ENCODE assay signal across 17 mouse cellular contexts in genomic region chr11:116935917-116936316, GRCm38 (mm10). TPM values are rescaled to one million over a fixed set of nuclear protein-coding genes. Genes with fewer than 3 reads are reported as not detected.
A peak's percentile ranks its signal among the peaks of the same experiment; 100 is the strongest.
DNase-seq lines count a peak whose midpoint lies in the region; ATAC-seq and TF ChIP-seq lines count a peak whose summit lies in the region.
"Had no signal": no experiment of that assay in that cellular context is flagged by ENCODE, and none has a peak within 500 bp of the region (broad histone marks: within the 10 kb centered on the region; RNA-seq: fewer than 3 reads in every experiment).

No protein-coding gene starts in this region.

- TF ChIP-seq CTCF in intestine, postnatal 0 days (IDR thresholded peaks at IDR 0.05; ENCODE audit: low read depth), result no peak

- no peak for DNase-seq in frontal cortex, postnatal 25 days (ENCODE audit: low spot score in 2 of 2)
- peak; percentile 47 for DNase-seq in left cerebral cortex, postnatal 4 days
- DNase-seq in left cerebral cortex, adult 18-20 months (ENCODE audit: low spot score in 2 of 2), result no peak
- DNase-seq in embryo, embryonic 11 days, result no peak
- DNase-seq: adrenal gland, postnatal 25 days; B cell, adult 2 months; kidney, postnatal 25 days; liver, postnatal 0 days had no signal

- peak; percentile 58; the same call in 1 of the 2 replicates for ATAC-seq in frontal cortex, adult (ENCODE audit: low TSS enrichment)
- no peak for ATAC-seq in hindbrain, embryonic 13.5 days (ENCODE audit: low FRiP score)
- ATAC-seq in neural tube, embryonic 14.5 days (ENCODE audit: low read depth), result no peak
- no peak for ATAC-seq in intestine, postnatal 0 days
- ATAC-seq: inflammation-experienced regulatory T-cells, adult 6 months; liver, postnatal 0 days had no signal

- WGBS in hindbrain, embryonic 13.5 days, result 60% methylated on average over 9 of the region's 9 CpGs
- 39% methylated on average over 9 of the region's 9 CpGs for WGBS in neural tube, embryonic 14.5 days
- 73% methylated on average over 9 of the region's 9 CpGs for WGBS in intestine, postnatal 0 days

- no peak overlapping the region for H3K4me2 ChIP-seq in hindbrain, embryonic 13.5 days
- no peak overlapping the region for H3K4me2 ChIP-seq in neural tube, embryonic 14.5 days (ENCODE audit: low read depth, low read length)
- H3K4me2 ChIP-seq in intestine, postnatal 0 days (replicated peaks; ENCODE audit: low read depth), result no peak overlapping the region

- intact Hi-C loops in left cerebral cortex, postnatal 4 days (cut with DNase I), result no loop called here

- H3K4me3 ChIP-seq in hindbrain, embryonic 13.5 days, result no peak overlapping the region
- no peak overlapping the region for H3K4me3 ChIP-seq in neural tube, embryonic 14.5 days (ENCODE audit: low read depth, low read length)
- H3K4me3 ChIP-seq in intestine, postnatal 0 days (ENCODE audit: low read depth, low read length), result no peak overlapping the region
- H3K4me3 ChIP-seq: erythroblast, embryonic 14.5 days had no signal

- H3K27ac ChIP-seq in hindbrain, embryonic 13.5 days, result peak overlapping the region; percentile 80
- peak overlapping the region; percentile 72 for H3K27ac ChIP-seq in neural tube, embryonic 14.5 days (ENCODE audit: low read depth, low read length)
- no peak overlapping the region for H3K27ac ChIP-seq in intestine, postnatal 0 days (ENCODE audit: low read depth, low read length)
- H3K27ac ChIP-seq: stomach, postnatal 0 days had no signal

- H3K27me3 ChIP-seq in hindbrain, embryonic 13.5 days, result no peaks in the 10 kb centered on the region
- no peaks in the 10 kb centered on the region for H3K27me3 ChIP-seq in neural tube, embryonic 14.5 days (ENCODE audit: control insufficient read depth, insufficient read depth, low read length)
- H3K27me3 ChIP-seq in intestine, postnatal 0 days (replicated peaks; ENCODE audit: control insufficient read depth, insufficient read depth, low read length), result no peaks in the 10 kb centered on the region

- H3K9ac ChIP-seq in hindbrain, embryonic 13.5 days, result peak overlapping the region; percentile 9; the same call in 1 of the 2 replicates
- no peak overlapping the region for H3K9ac ChIP-seq in neural tube, embryonic 14.5 days (replicated peaks; ENCODE audit: low read depth, low read length)
- H3K9ac ChIP-seq in intestine, postnatal 0 days (ENCODE audit: low read depth, low read length), result no peak overlapping the region
- H3K9ac ChIP-seq: liver, postnatal 0 days had no signal

- H3K9me3 ChIP-seq in hindbrain, embryonic 13.5 days, result no peaks in the 10 kb centered on the region
- no peaks in the 10 kb centered on the region for H3K9me3 ChIP-seq in neural tube, embryonic 14.5 days (ENCODE audit: control insufficient read depth, low read length)
- H3K9me3 ChIP-seq in intestine, postnatal 0 days (ENCODE audit: control insufficient read depth), result no peaks in the 10 kb centered on the region

- peaks cover 61% of the 10 kb centered on the region for H3K4me1 ChIP-seq in hindbrain, embryonic 13.5 days (replicated peaks)
- peaks cover 31% of the 10 kb centered on the region for H3K4me1 ChIP-seq in neural tube, embryonic 14.5 days (ENCODE audit: control insufficient read depth, insufficient read depth, low read length)
- H3K4me1 ChIP-seq in intestine, postnatal 0 days (replicated peaks; ENCODE audit: control insufficient read depth, insufficient read depth, low read length), result no peaks in the 10 kb centered on the region

- peaks cover 59% of the 10 kb centered on the region for H3K36me3 ChIP-seq in hindbrain, embryonic 13.5 days
- peaks cover 17% of the 10 kb centered on the region; the same call in 1 of the 2 replicates for H3K36me3 ChIP-seq in neural tube, embryonic 14.5 days (ENCODE audit: control insufficient read depth, insufficient read depth, low read length)
- no peaks in the 10 kb centered on the region for H3K36me3 ChIP-seq in intestine, postnatal 0 days (ENCODE audit: control insufficient read depth, insufficient read depth)

RNA-seq across cellular contexts. Expression of gene Mgat5b, which starts 17.3 kb away (rescaled TPM):
- total RNA-seq in left cerebral cortex, postnatal 4 days (2021), result 100 to 1,000 TPM; 111 to 114 TPM
- total RNA-seq in left cerebral cortex, adult 18-20 months (2021), result 10 to 100 TPM; 82.9 to 85.7 TPM
- polyA plus RNA-seq in hindbrain, embryonic 13.5 days (2015; fragmentation: Nextera tagmentation; extraction: Ambion mirVana), result 22.8 and 24.5 TPM in 2 replicates
- polyA plus RNA-seq in neural tube, embryonic 14.5 days (2014; fragmentation: Nextera tagmentation; extraction: Ambion mirVana), result 21.2 and 21.6 TPM in 2 replicates
- 0.25 and 0.48 TPM in 2 replicates for polyA plus RNA-seq in intestine, postnatal 0 days (2015; fragmentation: Nextera tagmentation; extraction: Ambion mirVana)
- total RNA-seq: common myeloid progenitor, adult 5-6 weeks; gastrocnemius, adult 8-10 months had no signal
- polyA plus RNA-seq: erythroblast, embryonic 14.5 days; inflammation-experienced regulatory T-cells, adult 6 months; liver, postnatal 0 days had no signal

Comparison
In these comparisons a context has a peak if more than half of its experiments do, and no peak if none do; other contexts are left out.
1. RNA of gene Mgat5b, which starts 17.3 kb away (polyA plus RNA-seq): 22.8 to 24.5 TPM in hindbrain, embryonic 13.5 days and 21.2 to 21.6 TPM in neural tube, embryonic 14.5 days; 0.25 to 0.48 TPM in intestine, postnatal 0 days; every median in the first group is over 10 times any median in the second.